Mouse (Mus musculus) E14TG2a.4 (cell line): ENCODE results near the gene Gm28038.

Experiments used
- CTCF ChIP-seq: conservative IDR thresholded peaks from 2 replicates; pipeline ENCODE4 v1.5.1; 2014; ENCODE audit warnings: low read length
- NANOG ChIP-seq: IDR thresholded peaks from 2 replicates; pipeline ENCODE4 v1.6.1; 2014; ENCODE audit warnings: borderline replicate concordance, low read length, mixed read lengths
- POU5F1 ChIP-seq: IDR thresholded peaks from 2 replicates; pipeline ENCODE4 v1.6.1; 2014; ENCODE audit warnings: low read length, borderline replicate concordance

- TF ChIP-seq CTCF: no peak
- no peak for TF ChIP-seq POU5F1
- TF ChIP-seq NANOG: no peak
Observed at GRCm38 (mm10) chr2:30283193-30283592, 2.4 kb downstream of the Gm28038 start.
